Mouse (Mus musculus): ENCODE data around the gene Faf2. TPM values are rescaled to one million over a fixed set of nuclear protein-coding genes. Genes with fewer than 3 reads are reported as not detected.

The Faf2 gene
- 10 to 100 TPM; 56.0 to 82.8 TPM for polyA plus RNA-seq (2017; shearing (Covaris generic))

DNA sequence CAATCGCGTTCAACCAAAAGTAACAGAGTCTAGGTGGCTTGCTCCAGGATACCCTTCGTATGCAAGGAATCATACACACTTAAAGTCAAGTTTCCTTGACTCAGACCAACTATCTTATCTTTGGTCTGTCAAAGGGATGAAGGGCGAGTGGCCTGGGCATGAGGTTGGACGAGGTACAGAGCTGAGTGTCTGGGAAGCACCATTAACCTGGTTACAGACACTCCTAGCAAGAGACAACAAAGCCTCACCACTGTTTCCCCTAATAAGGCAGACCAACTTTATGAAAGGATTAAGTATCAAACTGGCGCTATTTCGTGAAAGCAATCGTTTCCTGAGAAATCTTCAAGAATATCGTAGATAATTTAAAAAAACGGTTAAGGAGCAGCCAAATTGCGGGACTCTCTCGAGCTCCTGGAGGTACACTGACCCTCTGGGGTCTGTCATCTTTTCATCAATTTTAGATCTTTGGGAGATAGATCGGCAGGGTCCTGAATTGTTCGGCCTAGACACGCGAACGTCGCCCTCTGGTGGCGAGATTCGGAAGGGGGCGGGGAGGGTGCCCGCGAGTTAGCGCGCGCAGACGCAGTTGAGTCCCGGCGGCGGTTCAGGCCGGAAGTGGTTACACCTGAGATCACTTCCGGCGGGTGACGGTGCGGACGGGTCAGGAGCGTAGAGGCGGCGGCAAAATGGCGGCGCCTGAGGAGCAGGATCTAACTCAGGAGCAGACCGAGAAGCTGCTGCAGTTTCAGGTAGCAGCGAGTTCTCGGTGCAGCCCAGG is at the start of gene Faf2:
Gene Faf2, plus strand, starts transcription at position 630 of the 778 bp plus-strand sequence.

DNA sequence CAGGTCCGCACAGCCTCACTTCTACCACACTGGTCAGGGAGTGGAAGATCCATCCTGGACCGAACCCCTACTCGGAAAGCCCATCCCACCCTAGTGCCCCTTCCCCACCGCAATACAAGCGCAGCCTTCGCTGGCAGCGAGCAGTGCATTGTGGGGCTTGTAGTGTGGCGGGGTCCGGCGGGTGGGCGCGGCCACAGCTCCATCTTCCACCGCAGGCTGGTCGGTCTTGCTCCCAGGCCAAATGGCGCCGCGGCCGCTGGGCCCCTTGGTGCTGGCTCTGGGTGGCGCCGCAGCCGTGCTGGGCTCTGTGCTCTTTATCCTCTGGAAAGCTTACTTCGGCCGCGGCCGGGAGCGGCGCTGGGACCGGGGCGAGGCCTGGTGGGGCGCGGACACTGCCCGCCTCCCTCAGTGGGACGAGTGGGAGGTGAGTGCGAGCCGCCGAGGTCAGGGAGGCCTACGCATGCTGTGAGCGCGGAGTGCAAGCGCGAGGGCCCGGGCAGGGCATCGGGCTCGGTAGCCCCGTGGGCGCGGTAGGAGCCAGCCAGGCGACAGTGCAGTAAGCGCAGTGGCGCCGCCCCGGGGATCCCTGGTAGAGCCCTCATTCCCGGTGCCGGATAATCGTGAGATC is 46.6 kb upstream of the Faf2 start, which contains the start of gene Arl10:
Gene Arl10, plus strand, starts transcription at position 162 of the 628 bp plus-strand sequence.

DNA sequence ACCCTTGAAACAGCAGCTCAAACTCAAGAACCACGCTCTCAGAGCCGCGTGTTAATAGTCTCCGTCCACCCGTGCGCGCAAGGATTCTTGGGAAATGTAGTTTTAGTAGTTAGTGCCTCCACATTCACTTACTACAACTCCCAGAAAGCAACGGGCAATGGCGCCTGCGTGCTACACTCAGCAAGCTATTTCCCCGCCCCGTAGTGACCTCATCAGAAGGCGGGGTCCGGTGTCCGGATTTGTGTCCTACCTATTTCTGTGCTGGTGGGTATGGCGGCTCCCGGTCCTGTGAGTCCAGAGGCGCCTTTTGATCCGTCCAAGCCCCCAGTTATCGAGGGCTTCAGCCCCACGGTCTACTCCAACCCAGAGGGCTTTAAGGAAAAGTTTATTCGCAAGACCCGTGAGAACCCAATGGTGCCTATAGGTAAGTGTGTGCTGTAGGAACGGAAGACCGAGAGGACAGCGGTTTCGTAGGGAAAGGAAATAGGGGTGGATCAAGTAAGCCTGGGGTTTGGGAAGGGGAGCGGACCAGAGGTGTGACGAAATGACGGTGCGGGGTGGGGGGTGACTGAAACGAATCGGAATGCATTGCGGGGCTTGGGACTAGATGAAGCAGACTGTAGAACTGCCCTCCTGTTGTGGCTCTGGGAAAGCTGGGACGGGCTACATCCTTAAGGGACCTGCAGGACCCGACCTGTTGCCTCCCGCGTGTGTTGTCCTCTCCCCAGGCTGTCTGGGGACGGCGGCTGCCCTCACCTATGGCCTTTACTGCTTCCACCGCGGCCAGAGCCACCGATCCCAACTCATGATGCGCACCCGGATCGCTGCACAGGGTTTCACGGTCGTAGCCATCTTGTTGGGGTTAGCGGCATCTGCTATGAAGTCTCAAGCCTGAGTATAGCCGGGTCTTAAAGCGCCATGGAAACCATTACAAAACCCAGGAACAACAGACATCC is 31.3 kb upstream of the Faf2 start, which contains the start of the genes Nop16 and Higd2a:
Gene Nop16, minus strand, starts transcription at position 95 of the 956 bp plus-strand sequence.
Gene Higd2a, plus strand, starts transcription at position 212 of the 956 bp plus-strand sequence.

DNA sequence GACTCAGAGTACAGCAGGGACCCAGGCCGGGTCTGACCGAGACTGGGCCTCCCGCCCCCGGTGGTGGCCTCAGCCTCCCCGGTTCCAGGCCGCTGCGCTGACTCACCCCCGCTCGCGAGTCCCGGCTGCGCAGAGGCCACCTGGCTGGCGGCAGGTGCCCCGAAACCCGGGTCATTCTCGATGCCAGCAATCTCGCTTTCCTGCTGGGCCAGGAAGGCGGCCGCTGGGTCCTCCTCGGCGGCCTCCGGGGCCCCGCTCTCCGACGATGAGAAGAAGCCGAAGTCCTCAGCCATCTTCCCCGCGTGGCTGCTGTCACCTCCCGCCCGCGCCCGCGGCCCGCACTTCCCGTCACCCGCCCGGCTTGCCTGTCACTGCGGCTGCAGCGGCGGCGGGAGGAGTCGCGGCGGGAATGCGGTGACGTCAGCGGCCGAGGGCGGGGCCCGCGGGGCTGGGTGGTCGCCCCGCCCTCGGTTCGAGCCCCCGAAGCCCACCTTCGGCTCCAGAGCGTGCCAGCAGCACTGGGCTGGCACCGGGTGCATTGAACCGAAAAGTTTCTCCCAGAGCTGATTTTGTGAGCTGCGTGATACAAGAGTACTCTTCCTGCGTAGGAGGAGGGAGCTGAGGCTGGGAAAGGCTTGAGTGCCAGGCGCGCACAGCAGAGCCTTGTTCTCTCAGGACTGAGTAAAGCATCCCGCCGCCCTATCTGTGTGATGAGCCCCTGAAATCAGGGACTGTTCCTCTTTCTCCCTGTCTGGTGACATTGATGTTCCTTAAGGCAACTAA is 10.4 kb upstream of the Faf2 start, which contains the start of gene Cltb:
Gene Cltb, minus strand, starts transcription at position 373 of the 783 bp plus-strand sequence.

DNA sequence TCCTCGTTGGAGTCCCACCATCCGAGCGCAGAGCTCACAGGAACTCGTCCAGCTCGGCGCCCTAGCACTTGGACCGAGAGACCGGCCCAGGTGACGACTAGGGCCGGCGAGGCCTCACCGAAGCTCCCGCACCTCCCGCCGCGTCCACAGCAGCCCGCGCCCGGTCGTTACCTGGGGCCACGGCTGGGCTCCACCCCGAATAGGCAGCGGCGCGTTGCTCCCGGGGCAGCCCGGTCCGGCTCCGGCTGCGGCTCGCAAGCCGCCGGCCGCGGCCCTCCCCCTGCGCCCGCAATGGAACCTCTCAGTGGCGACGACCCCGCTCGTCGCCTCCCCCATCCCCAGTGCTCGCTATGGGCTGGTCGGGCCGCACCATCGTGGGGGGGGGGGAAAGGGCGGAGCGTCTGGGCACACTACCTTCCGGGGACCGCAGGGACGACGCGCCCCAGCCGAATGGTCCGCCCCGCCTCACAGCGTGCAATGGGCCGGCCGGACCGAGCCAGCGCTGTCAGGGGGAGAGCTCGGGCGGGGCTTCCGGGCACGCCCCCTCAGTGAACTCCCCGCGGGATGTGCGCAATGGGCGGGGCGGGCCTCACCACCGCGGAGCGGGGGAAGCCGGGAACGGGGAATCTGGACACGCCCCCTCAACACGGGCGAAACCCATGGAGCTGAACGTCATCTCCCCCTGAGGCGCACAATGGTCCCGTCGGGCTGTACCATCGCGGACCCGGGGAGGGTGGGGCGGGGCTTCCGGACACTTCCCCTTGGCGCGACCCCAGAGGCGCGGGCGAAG is 72.2 kb downstream of the Faf2 start, which contains the start of gene Rnf44:
Gene Rnf44, minus strand, starts transcription at position 350 of the 790 bp plus-strand sequence.

DNA sequence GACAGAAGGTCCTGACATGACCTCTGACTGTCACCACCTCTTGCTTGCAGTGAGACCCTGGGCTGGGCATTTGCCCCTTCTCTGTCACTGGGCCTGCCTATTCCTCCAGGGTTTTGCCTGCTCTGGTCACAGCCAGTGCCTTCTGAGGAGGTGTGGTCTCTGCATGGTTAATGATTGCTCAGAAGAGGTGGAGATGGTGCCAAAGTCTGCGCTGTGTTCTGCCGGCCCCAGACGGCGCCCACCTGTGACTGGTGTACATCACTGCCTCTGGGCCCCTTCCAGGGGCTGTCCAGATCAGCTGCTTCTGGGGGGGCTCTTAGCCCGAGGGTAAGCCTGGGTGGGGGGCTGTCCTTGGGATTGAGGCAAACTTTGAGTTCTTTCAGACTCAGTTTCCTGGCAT is 79.7 kb downstream of the Faf2 start, which contains the start of gene Cdhr2:
Gene Cdhr2, plus strand, starts transcription at position 219 of the 400 bp plus-strand sequence.

Other genes starting within 250 kb of the Faf2 start
- 10 to 100 TPM; 43.7 to 56.5 TPM for gene Thoc3, start 152.9 kb upstream of the Faf2 start, polyA plus RNA-seq (2017; shearing (Covaris generic))
- gene Simc1, start 118.0 kb upstream of the Faf2 start, polyA plus RNA-seq (2017; shearing (Covaris generic)): 10 to 100 TPM; 16.5 to 28.3 TPM
- 10 to 100 TPM; 71.7 to 86.3 TPM for gene 4833439L19Rik, start 56.3 kb upstream of the Faf2 start, polyA plus RNA-seq (2017; shearing (Covaris generic))
- gene Arl10, start 46.8 kb upstream of the Faf2 start, polyA plus RNA-seq (2017; shearing (Covaris generic)): 1 to 10 TPM; 2.1 to 8.8 TPM
- gene Nop16, start 31.7 kb upstream of the Faf2 start, polyA plus RNA-seq (2017; shearing (Covaris generic)): 10 to 100 TPM; 43.4 to 49.4 TPM
- 100 to 1,000 TPM; 168 to 193 TPM for gene Higd2a, start 31.6 kb upstream of the Faf2 start, polyA plus RNA-seq (2017; shearing (Covaris generic))
- 10 to 100 TPM; 42.0 to 64.4 TPM for gene Cltb, start 10.4 kb upstream of the Faf2 start, polyA plus RNA-seq (2017; shearing (Covaris generic))
- gene Rnf44, start 72.1 kb downstream of the Faf2 start, polyA plus RNA-seq (2017; shearing (Covaris generic)): 10 to 100 TPM; 68.7 to 75.7 TPM
- under 1 TPM in 1 of 2 experiments, not detected in 1; 0.06 TPM for gene Cdhr2, start 79.7 kb downstream of the Faf2 start, polyA plus RNA-seq (2017; shearing (Covaris generic))
- gene Gprin1, start 128.1 kb downstream of the Faf2 start, polyA plus RNA-seq (2017; shearing (Covaris generic)): not detected
- not detected for gene Sncb, start 144.8 kb downstream of the Faf2 start, polyA plus RNA-seq (2017; shearing (Covaris generic))
- not detected for gene Eif4e1b, start 162.2 kb downstream of the Faf2 start, polyA plus RNA-seq (2017; shearing (Covaris generic))
- 10 to 100 TPM in 1 of 2 experiments, 1 to 10 TPM in 1; 8.9 to 13.2 TPM for gene Tspan17, start 167.6 kb downstream of the Faf2 start, polyA plus RNA-seq (2017; shearing (Covaris generic))

Data from inflammation-experienced regulatory T-cells (primary cell).